15 mouse cellular contexts compared by ENCODE assay signal in genomic region chr9:21324269-21324668, GRCm38 (mm10). TPM values are rescaled to one million over a fixed set of nuclear protein-coding genes. Genes with fewer than 3 reads are reported as not detected.
DNase-seq lines count a peak whose midpoint lies in the region; ATAC-seq and TF ChIP-seq lines count a peak whose summit lies in the region.
"Had no signal": no experiment of that assay in that cellular context is flagged by ENCODE, and none has a peak within 500 bp of the region (broad histone marks: within the 10 kb centered on the region; RNA-seq: fewer than 3 reads in every experiment).

No protein-coding gene starts in this region.

- no peak overlapping the region for H3K9ac ChIP-seq in liver, embryonic 13.5 days
- no peak overlapping the region for H3K9ac ChIP-seq in liver, postnatal 0 days (replicated peaks)
- no peak overlapping the region for H3K9ac ChIP-seq in hindbrain, embryonic 16.5 days (ENCODE audit: low read depth, low read length)
- H3K9ac ChIP-seq: hindbrain, embryonic 15.5 days had no signal

- no peak overlapping the region for H3K4me2 ChIP-seq in liver, embryonic 13.5 days
- H3K4me2 ChIP-seq in liver, postnatal 0 days (ENCODE audit: low read depth, low read length): no peak overlapping the region
- no peak overlapping the region for H3K4me2 ChIP-seq in hindbrain, embryonic 16.5 days (ENCODE audit: low read length)
- H3K4me2 ChIP-seq: hindbrain, embryonic 15.5 days had no signal

- peak; percentile 42 for DNase-seq in adrenal gland, postnatal 14 days
- DNase-seq in adrenal gland, postnatal 25 days: no peak
- no peak for DNase-seq in liver, embryonic 13.5 days
- DNase-seq in liver, postnatal 0 days: no peak
- peak; percentile 89 for DNase-seq in gonadal fat pad, adult 2 months (ENCODE audit: low read depth)
- peak; percentile 55 for DNase-seq in lung, postnatal 14 days
- no peak for DNase-seq in adipocyte (ENCODE audit: low spot score)
- DNase-seq: heart, postnatal 10 days; liver; thymus, postnatal 36 days had no signal

- no peak for ATAC-seq in liver, embryonic 13.5 days (ENCODE audit: low read depth)
- ATAC-seq in liver, postnatal 0 days: no peak
- no peak for ATAC-seq in hindbrain, embryonic 16.5 days

- H3K4me1 ChIP-seq in liver, embryonic 13.5 days (replicated peaks): peaks cover 71% of the 10 kb centered on the region
- H3K4me1 ChIP-seq in liver, postnatal 0 days (ENCODE audit: insufficient read depth): peaks cover 34% of the 10 kb centered on the region
- H3K4me1 ChIP-seq in hindbrain, embryonic 16.5 days (ENCODE audit: control insufficient read depth, insufficient read depth, low read depth, low read length): peaks cover 20% of the 10 kb centered on the region

- WGBS in liver, embryonic 13.5 days (ENCODE audit: insufficient replicate concordance): 45% methylated on average over 11 of the region's 11 CpGs
- 60% methylated on average over 11 of the region's 11 CpGs for WGBS in liver, postnatal 0 days (ENCODE audit: insufficient replicate concordance)
- WGBS in hindbrain, embryonic 16.5 days: 92% methylated on average over 11 of the region's 11 CpGs

- H3K36me3 ChIP-seq in liver, embryonic 13.5 days: no peaks in the 10 kb centered on the region
- no peaks in the 10 kb centered on the region; the same call in 1 of the 2 replicates for H3K36me3 ChIP-seq in liver, postnatal 0 days (replicated peaks; ENCODE audit: insufficient read depth, low read length)
- no peaks in the 10 kb centered on the region for H3K36me3 ChIP-seq in hindbrain, embryonic 16.5 days (ENCODE audit: control insufficient read depth, insufficient read depth, low read length)
- H3K36me3 ChIP-seq: hindbrain, embryonic 15.5 days had no signal

- H3K9me3 ChIP-seq in liver, embryonic 13.5 days (replicated peaks): 0 out of 2 replicates have a peak, but pooled peaks cover 2% of the 10 kb centered on the region
- no peaks in the 10 kb centered on the region for H3K9me3 ChIP-seq in liver, postnatal 0 days (ENCODE audit: low read length)
- H3K9me3 ChIP-seq in hindbrain, embryonic 16.5 days (ENCODE audit: control insufficient read depth, low read length): no peaks in the 10 kb centered on the region
- H3K9me3 ChIP-seq: hindbrain, embryonic 15.5 days had no signal

- no peak; the same call in 1 of the 2 replicates for TF ChIP-seq EP300 in liver, postnatal 0 days (IDR thresholded peaks at IDR 0.05; ENCODE audit: low read depth)

- no peak overlapping the region for H3K4me3 ChIP-seq in liver, embryonic 13.5 days (replicated peaks)
- H3K4me3 ChIP-seq in liver, postnatal 0 days (ENCODE audit: low read depth, low read length): no peak overlapping the region
- no peak overlapping the region for H3K4me3 ChIP-seq in hindbrain, embryonic 16.5 days (ENCODE audit: low read length)
- H3K4me3 ChIP-seq: hindbrain, embryonic 15.5 days; layer of hippocampus, adult 2 months had no signal

- H3K27ac ChIP-seq in liver, embryonic 13.5 days: peak overlapping the region; percentile 23; the same call in 1 of the 2 replicates
- H3K27ac ChIP-seq in liver, postnatal 0 days (ENCODE audit: low read depth): no peak overlapping the region
- H3K27ac ChIP-seq in hindbrain, embryonic 16.5 days (ENCODE audit: low read depth, low read length): no peak overlapping the region
- H3K27ac ChIP-seq: hindbrain, embryonic 15.5 days; layer of hippocampus, adult 2 months; stomach, postnatal 0 days had no signal

- no peaks in the 10 kb centered on the region for H3K27me3 ChIP-seq in liver, embryonic 13.5 days
- H3K27me3 ChIP-seq in liver, postnatal 0 days (ENCODE audit: insufficient read depth, low read length): no peaks in the 10 kb centered on the region
- H3K27me3 ChIP-seq in hindbrain, embryonic 16.5 days (replicated peaks; ENCODE audit: control insufficient read depth, insufficient read depth, low read length): no peaks in the 10 kb centered on the region
- H3K27me3 ChIP-seq: hindbrain, embryonic 15.5 days had no signal

- no peak for TF ChIP-seq CTCF in liver, postnatal 0 days (IDR thresholded peaks at IDR 0.05; ENCODE audit: low read depth)

RNA-seq across cellular contexts. Expression of gene Slc44a2, which starts 3.8 kb away (rescaled TPM):
- 40.4 and 56.5 TPM in 2 replicates for total RNA-seq in adrenal gland, postnatal 14 days (2021)
- 31.8 and 46.3 TPM in 2 replicates for total RNA-seq in adrenal gland, postnatal 25 days (2021)
- 17.3 and 19.1 TPM in 2 replicates for polyA plus RNA-seq in liver, embryonic 13.5 days (2015; fragmentation: Nextera tagmentation; extraction: Ambion mirVana)
- polyA plus RNA-seq in liver, postnatal 0 days (2015; fragmentation: Nextera tagmentation; extraction: Ambion mirVana): 12.8 and 14.4 TPM in 2 replicates
- 51.7 and 61.5 TPM in 2 replicates for polyA plus RNA-seq in gonadal fat pad, adult 2 months (2012; rRNA removed)
- polyA plus RNA-seq in hindbrain, embryonic 16.5 days (2015; fragmentation: Nextera tagmentation; extraction: Ambion mirVana): 63.9 and 78.0 TPM in 2 replicates

RNA-seq across cellular contexts. Expression of gene Ap1m2, which starts 12.1 kb away (rescaled TPM):
- not detected in 2 replicates for total RNA-seq in adrenal gland, postnatal 14 days (2021)
- not detected in 2 replicates for total RNA-seq in adrenal gland, postnatal 25 days (2021)
- polyA plus RNA-seq in liver, embryonic 13.5 days (2015; fragmentation: Nextera tagmentation; extraction: Ambion mirVana): 0.17 and 0.24 TPM in 2 replicates
- polyA plus RNA-seq in liver, postnatal 0 days (2015; fragmentation: Nextera tagmentation; extraction: Ambion mirVana): 0.32 and 0.54 TPM in 2 replicates
- 92.6 and 101 TPM in 2 replicates for polyA plus RNA-seq in gonadal fat pad, adult 2 months (2012; rRNA removed)
- 2.8 and 2.9 TPM in 2 replicates for polyA plus RNA-seq in hindbrain, embryonic 16.5 days (2015; fragmentation: Nextera tagmentation; extraction: Ambion mirVana)
- total RNA-seq: heart, postnatal 10 days had no signal
- polyA plus RNA-seq: C2C12 had no signal

RNA-seq across cellular contexts. Expression of gene Cdkn2d, which starts 33.1 kb away (rescaled TPM):
- 17.9 and 22.5 TPM in 2 replicates for total RNA-seq in adrenal gland, postnatal 14 days (2021)
- total RNA-seq in adrenal gland, postnatal 25 days (2021): 13.5 and 19.9 TPM in 2 replicates
- polyA plus RNA-seq in liver, embryonic 13.5 days (2015; fragmentation: Nextera tagmentation; extraction: Ambion mirVana): 104 and 105 TPM in 2 replicates
- 74.3 and 76.6 TPM in 2 replicates for polyA plus RNA-seq in liver, postnatal 0 days (2015; fragmentation: Nextera tagmentation; extraction: Ambion mirVana)
- 21.0 and 25.1 TPM in 2 replicates for polyA plus RNA-seq in gonadal fat pad, adult 2 months (2012; rRNA removed)
- 121 and 138 TPM in 2 replicates for polyA plus RNA-seq in hindbrain, embryonic 16.5 days (2015; fragmentation: Nextera tagmentation; extraction: Ambion mirVana)

RNA-seq across cellular contexts. Expression of gene Kri1, which starts 36.5 kb away (rescaled TPM):
- total RNA-seq in adrenal gland, postnatal 14 days (2021): 27.2 and 36.8 TPM in 2 replicates
- 34.7 and 48.1 TPM in 2 replicates for total RNA-seq in adrenal gland, postnatal 25 days (2021)
- 9.9 and 10.3 TPM in 2 replicates for polyA plus RNA-seq in liver, embryonic 13.5 days (2015; fragmentation: Nextera tagmentation; extraction: Ambion mirVana)
- 4.7 and 5.3 TPM in 2 replicates for polyA plus RNA-seq in liver, postnatal 0 days (2015; fragmentation: Nextera tagmentation; extraction: Ambion mirVana)
- polyA plus RNA-seq in gonadal fat pad, adult 2 months (2012; rRNA removed): 19.8 and 20.5 TPM in 2 replicates
- 14.5 and 16.8 TPM in 2 replicates for polyA plus RNA-seq in hindbrain, embryonic 16.5 days (2015; fragmentation: Nextera tagmentation; extraction: Ambion mirVana)

RNA-seq across cellular contexts. Expression of gene Ilf3, which starts 43.4 kb away (rescaled TPM):
- total RNA-seq in adrenal gland, postnatal 14 days (2021): 55.3 and 64.4 TPM in 2 replicates
- total RNA-seq in adrenal gland, postnatal 25 days (2021): 68.9 and 69.5 TPM in 2 replicates
- 50.9 and 58.8 TPM in 2 replicates for polyA plus RNA-seq in liver, embryonic 13.5 days (2015; fragmentation: Nextera tagmentation; extraction: Ambion mirVana)
- polyA plus RNA-seq in liver, postnatal 0 days (2015; fragmentation: Nextera tagmentation; extraction: Ambion mirVana): 19.1 and 23.5 TPM in 2 replicates
- polyA plus RNA-seq in gonadal fat pad, adult 2 months (2012; rRNA removed): 44.2 and 47.5 TPM in 2 replicates
- 186 and 210 TPM in 2 replicates for polyA plus RNA-seq in hindbrain, embryonic 16.5 days (2015; fragmentation: Nextera tagmentation; extraction: Ambion mirVana)

Comparison
In these comparisons a context has a peak if more than half of its experiments do, and no peak if none do; other contexts are left out.
1. DNase-seq: peak in adrenal gland, postnatal 14 days (single experiment), gonadal fat pad, adult 2 months (single experiment) and lung, postnatal 14 days (single experiment); none in adrenal gland, postnatal 25 days (single experiment), liver, embryonic 13.5 days (single experiment), liver, postnatal 0 days (single experiment) and adipocyte (single experiment).
2. RNA of gene Ap1m2, which starts 12.1 kb away (polyA plus RNA-seq): 92.6 to 101 TPM in gonadal fat pad, adult 2 months; 2.8 to 2.9 TPM in hindbrain, embryonic 16.5 days, 0.32 to 0.54 TPM in liver, postnatal 0 days and 0.17 to 0.24 TPM in liver, embryonic 13.5 days; every median in the first group is over 10 times any median in the second.